Mouse (Mus musculus) kidney, embryonic 15.5 days (tissue): Measurements from ENCODE around the gene Gm29554. TPM values are rescaled to one million over a fixed set of nuclear protein-coding genes. Genes with fewer than 3 reads are reported as not detected.
"Not testable (repeated sequence)": the region's sequence is repeated elsewhere in the genome, so short reads cannot be mapped to it uniquely, and the experiment has no call there.

ENCODE experiments used
- ATAC-seq: fragments of 200-750 bp; cut with Nextera tagmentation; replicated peaks from 2 replicates; pipeline ENCODE4 v1.8.0; 2017; ENCODE audit warnings: moderate TSS enrichment; ENCODE audit not compliant: low FRiP score
- H3K27ac ChIP-seq: fragments of 300-500 bp; sonication (generic); 2 replicates; pipeline ENCODE4 v1.5.1; 2015; ENCODE audit warnings: mild to moderate bottlenecking, inconsistent platforms
- H3K27me3 ChIP-seq: fragments of 300-500 bp; sonication (generic); 2 replicates; pipeline ENCODE4 v1.6.1; 2015; ENCODE audit warnings: inconsistent platforms
- H3K36me3 ChIP-seq: fragments of 300-500 bp; sonication (generic); 2 replicates; pipeline ENCODE4 v1.6.1; 2015; ENCODE audit warnings: inconsistent platforms
- H3K4me1 ChIP-seq: fragments of 300-500 bp; sonication (generic); 2 replicates; pipeline ENCODE4 v1.6.1; 2015; ENCODE audit warnings: inconsistent platforms
- H3K4me2 ChIP-seq: fragments of 300-500 bp; sonication (generic); 2 replicates; pipeline ENCODE4 v1.6.1; 2015; ENCODE audit warnings: moderate library complexity, mild to moderate bottlenecking, inconsistent platforms
- H3K4me3 ChIP-seq: fragments of 300-500 bp; sonication (generic); replicated peaks from 2 replicates; pipeline ENCODE4 v1.5.1; 2015; ENCODE audit warnings: mild to moderate bottlenecking, inconsistent platforms
- H3K9ac ChIP-seq: fragments of 300-500 bp; sonication (generic); 2 replicates; pipeline ENCODE4 v1.6.1; 2015; ENCODE audit warnings: mild to moderate bottlenecking, inconsistent platforms
- H3K9me3 ChIP-seq: fragments of 300-500 bp; sonication (generic); replicated peaks from 2 replicates; pipeline ENCODE4 v1.6.1; 2016; ENCODE audit warnings: inconsistent platforms
- WGBS: fragments of 180-500 bp; shearing (Covaris S2); methylation state at CpG from one replicate; pipeline ENCODE4 v1.1.7; 2015; ENCODE audit warnings: mixed read lengths; 5-methylcytosine and 5-hydroxymethylcytosine counted together
- polyA plus RNA-seq: library from polyadenylated mRNA; unstranded; fragments of >200 nt; fragmentation: Nextera tagmentation; extraction: Ambion mirVana; gene quantifications from 2 replicates; pipeline ENCODE4 v1.2.1, GENCODE M21; 2015

The Gm29554 gene
- not detected in 2 replicates for polyA plus RNA-seq

GRCm38 (mm10) chrY:12273632-12274031 is at the start of gene Gm29554:
Gm29554 (plus strand) TSS chrY:12273932.
- not testable (repeated sequence) for H3K9ac ChIP-seq, H3K36me3 ChIP-seq, H3K9me3 ChIP-seq, ATAC-seq, H3K27me3 ChIP-seq, H3K4me1 ChIP-seq, H3K4me2 ChIP-seq, H3K27ac ChIP-seq, H3K4me3 ChIP-seq
- WGBS = no CpG with 5 or more reads among the region's 6 CpGs

Other genes with a start within 250 kb of the Gm29554 start
- not detected in 2 replicates for gene Gm20812, start 108.0 kb downstream of the Gm29554 start, polyA plus RNA-seq